Mouse (Mus musculus): Measurements from ENCODE around the gene Slc37a1. TPM values are rescaled to one million over a fixed set of nuclear protein-coding genes. Genes with fewer than 3 reads are reported as not detected.
A peak's percentile ranks its signal among the peaks of the same experiment; 100 is the strongest.

Gene Slc37a1
- polyA plus RNA-seq, 1 experiment = 7.2 TPM

DNA sequence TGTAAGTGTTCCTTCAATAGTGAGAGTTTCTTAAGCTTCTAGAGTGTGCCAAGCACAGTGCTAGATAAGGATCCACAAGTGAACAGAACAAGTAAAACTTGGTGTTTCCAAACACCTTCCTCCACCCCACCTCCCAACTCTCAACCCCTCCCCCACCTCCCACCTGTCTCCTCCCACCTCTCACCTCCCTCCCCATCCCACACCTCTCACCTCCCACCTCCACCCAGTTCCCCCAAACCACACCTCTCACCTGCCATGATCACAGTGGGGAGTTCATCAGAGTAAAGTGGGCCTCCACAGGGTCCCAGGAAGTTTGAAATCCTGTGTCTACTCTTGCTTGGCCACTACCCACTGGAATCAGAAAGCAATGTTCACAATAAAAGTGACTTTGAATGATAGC lies 3.7 kb downstream of the Slc37a1 start:
- no peak overlapping the region for H3K27ac ChIP-seq (ENCODE audit: control insufficient read depth, insufficient read depth, low read depth, low read length)
- no peak overlapping the region for H3K4me3 ChIP-seq (ENCODE audit: control insufficient read depth, low read depth, low read length)
- H3K27me3 ChIP-seq (ENCODE audit: control insufficient read depth, insufficient read depth, low read length) = no peaks in the 10 kb centered on the region
- no peaks in the 10 kb centered on the region for H3K36me3 ChIP-seq (ENCODE audit: control insufficient read depth, insufficient read depth, low read length)
- H3K4me1 ChIP-seq (ENCODE audit: control insufficient read depth, insufficient read depth, low read length) = peaks cover 1% of the 10 kb centered on the region; the same call in 1 of the 2 replicates
- TF ChIP-seq POLR2A (IDR thresholded peaks at IDR 0.05; ENCODE audit: control insufficient read depth, low read depth, low read length) = no peak
- no peak for TF ChIP-seq CTCF (IDR thresholded peaks at IDR 0.05; ENCODE audit: control insufficient read depth, insufficient read depth, insufficient replicate concordance, low read depth, low read length)

- Histone ChIP-seq H3K27me3 (ENCODE audit: control insufficient read depth, insufficient read depth, low read length) (no peaks in the 10 kb centered on the region), H3K4me1 (ENCODE audit: control insufficient read depth, insufficient read depth, low read length) (peaks cover 6% of the 10 kb centered on the region; the same call in 1 of the 2 replicates), H3K4me3 (ENCODE audit: control insufficient read depth, low read depth, low read length) (no peak overlapping the region), H3K36me3 (ENCODE audit: control insufficient read depth, insufficient read depth, low read length) (no peaks in the 10 kb centered on the region), H3K27ac (ENCODE audit: control insufficient read depth, insufficient read depth, low read depth, low read length) (no peak overlapping the region)
- TF ChIP-seq CTCF (IDR thresholded peaks at IDR 0.05; ENCODE audit: control insufficient read depth, insufficient read depth, insufficient replicate concordance, low read depth, low read length) (no peak), POLR2A (IDR thresholded peaks at IDR 0.05; ENCODE audit: control insufficient read depth, low read depth, low read length) (no peak)
These were observed 4.3 kb downstream of the Slc37a1 start for GRCm38 (mm10) chr17:31290859-31291258.

DNA sequence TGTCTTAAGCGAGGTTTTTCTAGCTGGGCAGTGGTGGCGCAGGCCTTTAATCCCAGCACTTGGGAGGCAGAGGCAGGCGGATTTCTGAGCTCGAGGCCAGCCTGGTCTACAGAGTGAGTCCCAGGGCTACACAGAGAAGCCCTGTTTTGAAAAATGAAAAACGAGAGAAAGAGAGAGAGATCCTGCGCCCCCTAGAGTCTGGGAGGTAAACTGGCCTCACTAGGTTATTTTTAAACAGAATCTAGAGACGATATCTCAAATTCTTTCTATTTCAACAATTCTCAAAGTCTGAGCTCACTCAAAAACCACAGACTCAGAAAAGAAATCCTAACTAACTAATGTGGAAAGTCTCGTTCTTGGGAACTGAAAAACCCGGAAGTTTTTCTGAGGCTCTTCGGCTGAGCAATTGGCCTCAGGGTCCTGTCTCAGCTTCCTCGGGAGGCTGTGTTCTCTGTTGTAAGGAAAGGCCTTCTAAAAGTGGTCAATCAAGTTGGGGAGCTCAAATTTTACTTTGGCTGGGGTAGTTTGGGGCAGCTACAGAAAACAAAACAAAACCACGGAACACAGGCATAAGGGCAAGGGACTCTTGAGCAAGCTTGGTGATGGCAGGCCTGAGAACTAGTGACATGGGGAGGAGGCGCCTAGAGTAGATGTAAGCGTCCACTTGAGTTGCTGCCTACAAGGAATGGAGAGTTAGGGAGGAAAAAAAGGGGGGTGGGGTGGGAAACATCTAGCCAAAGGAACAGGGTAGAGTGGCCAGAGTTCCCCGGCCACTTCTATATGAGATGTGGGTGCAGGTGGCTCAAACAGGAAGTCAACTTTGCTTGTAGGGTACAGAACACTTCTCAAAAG lies 8.0 kb downstream of the Slc37a1 start:
- H3K27me3 ChIP-seq (ENCODE audit: control insufficient read depth, insufficient read depth, low read length) = no peaks in the 10 kb centered on the region; the same call in 1 of the 2 replicates
- H3K4me3 ChIP-seq (ENCODE audit: control insufficient read depth, low read depth, low read length) = no peak overlapping the region
- peaks cover 18% of the 10 kb centered on the region for H3K4me1 ChIP-seq (ENCODE audit: control insufficient read depth, insufficient read depth, low read length)
- H3K27ac ChIP-seq (ENCODE audit: control insufficient read depth, insufficient read depth, low read depth, low read length) = no peak overlapping the region
- no peaks in the 10 kb centered on the region for H3K36me3 ChIP-seq (ENCODE audit: control insufficient read depth, insufficient read depth, low read length)
- TF ChIP-seq CTCF (IDR thresholded peaks at IDR 0.05; ENCODE audit: control insufficient read depth, insufficient read depth, insufficient replicate concordance, low read depth, low read length) (no peak), POLR2A (IDR thresholded peaks at IDR 0.05; ENCODE audit: control insufficient read depth, low read depth, low read length) (no peak)

DNA sequence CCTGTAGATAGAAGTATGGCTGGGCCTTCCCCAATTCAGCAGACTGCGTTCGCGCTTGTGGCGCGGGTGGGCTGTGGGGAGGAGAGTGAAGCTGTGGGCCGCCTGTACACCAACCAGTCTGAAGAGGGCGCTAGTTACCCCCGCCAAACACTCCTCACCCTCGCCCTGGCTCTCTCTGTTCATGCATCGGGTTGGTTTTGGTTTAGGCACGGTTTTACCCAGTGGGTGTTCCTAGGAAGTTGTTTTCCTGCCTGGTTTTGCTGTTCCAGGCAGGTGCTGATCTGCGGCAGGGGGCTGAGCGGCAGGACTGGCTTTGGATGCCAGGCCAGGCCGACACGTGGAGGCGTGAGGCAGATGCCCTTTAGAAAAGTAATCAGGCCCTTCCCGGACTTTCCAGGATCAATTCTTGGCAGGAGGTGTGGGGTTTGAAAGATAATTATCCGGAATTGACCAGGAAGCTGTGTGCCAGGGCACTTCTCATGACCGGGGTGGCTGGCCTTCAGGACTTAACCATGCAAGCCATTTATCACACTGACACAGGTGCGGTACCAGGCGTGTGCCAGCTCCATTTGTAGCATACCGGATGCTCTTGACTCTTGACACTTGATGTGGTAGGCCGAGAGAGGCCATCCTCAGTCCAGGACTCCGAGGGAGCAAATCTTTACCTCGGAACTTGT lies 8.8 kb downstream of the Slc37a1 start:
- Histone ChIP-seq H3K4me1 (ENCODE audit: control insufficient read depth, insufficient read depth, low read length) (peaks cover 18% of the 10 kb centered on the region), H3K27me3 (ENCODE audit: control insufficient read depth, insufficient read depth, low read length) (no peaks in the 10 kb centered on the region; the same call in 1 of the 2 replicates), H3K27ac (ENCODE audit: control insufficient read depth, insufficient read depth, low read depth, low read length) (no peak overlapping the region), H3K36me3 (ENCODE audit: control insufficient read depth, insufficient read depth, low read length) (no peaks in the 10 kb centered on the region), H3K4me3 (ENCODE audit: control insufficient read depth, low read depth, low read length) (peak overlapping the region; percentile 78)
- TF ChIP-seq CTCF (IDR thresholded peaks at IDR 0.05; ENCODE audit: control insufficient read depth, insufficient read depth, insufficient replicate concordance, low read depth, low read length) (peak; percentile 76), POLR2A (IDR thresholded peaks at IDR 0.05; ENCODE audit: control insufficient read depth, low read depth, low read length) (no peak)

GRCm38 (mm10) chr17:31295892-31296781 lies 9.5 kb downstream of the Slc37a1 start:
- Histone ChIP-seq H3K27ac (ENCODE audit: control insufficient read depth, insufficient read depth, low read depth, low read length) (no peak overlapping the region), H3K4me3 (ENCODE audit: control insufficient read depth, low read depth, low read length) (peak overlapping the region; percentile 78), H3K27me3 (ENCODE audit: control insufficient read depth, insufficient read depth, low read length) (no peaks in the 10 kb centered on the region; the same call in 1 of the 2 replicates), H3K4me1 (ENCODE audit: control insufficient read depth, insufficient read depth, low read length) (peaks cover 18% of the 10 kb centered on the region), H3K36me3 (ENCODE audit: control insufficient read depth, insufficient read depth, low read length) (no peaks in the 10 kb centered on the region)
- no peak for TF ChIP-seq CTCF (IDR thresholded peaks at IDR 0.05; ENCODE audit: control insufficient read depth, insufficient read depth, insufficient replicate concordance, low read depth, low read length)
- no peak for TF ChIP-seq POLR2A (IDR thresholded peaks at IDR 0.05; ENCODE audit: control insufficient read depth, low read depth, low read length)

GRCm38 (mm10) chr17:31297521-31297939 lies 10.9 kb downstream of the Slc37a1 start:
- Histone ChIP-seq H3K4me3 (ENCODE audit: control insufficient read depth, low read depth, low read length) (peak overlapping the region; percentile 50), H3K27me3 (ENCODE audit: control insufficient read depth, insufficient read depth, low read length) (no peaks in the 10 kb centered on the region; the same call in 1 of the 2 replicates), H3K27ac (ENCODE audit: control insufficient read depth, insufficient read depth, low read depth, low read length) (no peak overlapping the region), H3K4me1 (ENCODE audit: control insufficient read depth, insufficient read depth, low read length) (peaks cover 18% of the 10 kb centered on the region), H3K36me3 (ENCODE audit: control insufficient read depth, insufficient read depth, low read length) (no peaks in the 10 kb centered on the region)
- TF ChIP-seq POLR2A (IDR thresholded peaks at IDR 0.05; ENCODE audit: control insufficient read depth, low read depth, low read length) = no peak
- peak; percentile 9; the same call in 1 of the 2 replicates for TF ChIP-seq CTCF (IDR thresholded peaks at IDR 0.05; ENCODE audit: control insufficient read depth, insufficient read depth, insufficient replicate concordance, low read depth, low read length)

Measured in testis, adult 2 months (tissue).